Mouse (Mus musculus) lung, postnatal 4 days (tissue): ENCODE results near the gene Hapln3.

Source experiments
- DNase-seq, 2 experiments: peaks; one replicate each; pipeline ENCODE4 v3.0.0; 2021

Hapln3 gene

DNA sequence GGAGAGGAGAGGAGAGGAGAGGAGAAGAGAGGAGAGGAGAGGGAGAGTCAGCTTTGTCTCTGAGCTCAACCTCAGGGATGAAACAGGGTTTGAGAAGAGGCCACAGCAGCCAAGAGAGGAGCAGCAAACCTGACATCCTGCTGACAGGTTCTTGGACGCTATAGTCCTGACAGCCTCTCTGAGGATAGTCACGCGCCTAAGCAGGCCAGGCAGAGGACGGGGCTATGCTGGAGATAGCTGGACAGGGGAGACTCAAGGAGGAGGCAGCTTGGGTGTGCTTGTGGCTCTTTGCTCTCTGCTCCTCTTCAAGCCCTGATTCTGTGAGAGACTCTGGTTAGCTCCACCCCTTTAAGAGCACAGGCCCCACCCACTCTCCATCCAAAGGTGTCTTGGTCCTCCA lies 62.6 kb downstream of the Hapln3 start:
- DNase-seq = no peak

DNA sequence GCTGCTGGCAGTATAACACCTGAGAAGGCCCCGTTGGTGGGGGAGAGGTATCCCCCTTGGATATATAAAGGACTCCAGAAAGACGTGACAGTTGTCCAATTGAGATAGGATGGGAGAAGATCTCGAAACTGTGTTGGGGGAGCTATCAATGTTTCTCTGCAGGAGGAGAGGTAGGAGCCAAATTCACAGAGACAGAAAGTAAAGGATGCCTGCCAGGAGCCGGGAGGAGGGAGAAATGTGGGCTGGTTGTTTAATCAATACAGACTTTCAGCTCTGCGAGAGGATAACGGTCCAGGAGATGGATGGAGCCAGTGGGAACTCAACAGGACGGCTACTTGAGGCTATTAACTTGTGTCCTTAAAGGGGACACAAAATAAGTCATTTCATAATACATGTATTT lies 63.4 kb downstream of the Hapln3 start:
- DNase-seq = no peak
